In genomic region chr13:30039791-30040190, GRCm38 (mm10) we compare ENCODE assay signal across 16 mouse cellular contexts.
"Had no signal": no experiment of that assay in that cellular context is flagged by ENCODE, and none has a peak within 500 bp of the region (broad histone marks: within the 10 kb centered on the region; RNA-seq: fewer than 3 reads in every experiment).

No protein-coding gene starts in this region.

- ATAC-seq: inflammation-experienced regulatory T-cells, adult 6 months; intestine, embryonic 15.5 days; intestine, postnatal 0 days; liver, postnatal 0 days had no signal

- DNase-seq: gastrocnemius, adult 2 months; gastrocnemius, postnatal 10 days; gastrocnemius, postnatal 25 days; heart, adult 2 months; heart, postnatal 4 days; kidney, adult 18-20 months; kidney, adult 8-10 months; kidney, postnatal 10 days; kidney, postnatal 25 days; kidney, postnatal 4 days; liver; liver, embryonic 13.5 days; liver, postnatal 0 days had no signal
